Mouse (Mus musculus) large intestine, adult 2 months (tissue): ENCODE measurements at regions not wholly inside any gene's neighbourhood (a gene's known extent, or its start where the extent isn't known, plus 50 kb on each side); places are given as distances from the start of the nearest gene placed in this dataset.

Experiments used
- DNase-seq: peaks from one replicate; pipeline ENCODE4 v3.0.0-alpha.2; 2012; ENCODE audit warnings: low read depth, low spot score
- WGBS: fragments of 180-500 bp; shearing (Covaris S2); methylation state at CpG from one replicate; pipeline ENCODE4 v1.1.7; 2018; 5-methylcytosine and 5-hydroxymethylcytosine counted together

DNA sequence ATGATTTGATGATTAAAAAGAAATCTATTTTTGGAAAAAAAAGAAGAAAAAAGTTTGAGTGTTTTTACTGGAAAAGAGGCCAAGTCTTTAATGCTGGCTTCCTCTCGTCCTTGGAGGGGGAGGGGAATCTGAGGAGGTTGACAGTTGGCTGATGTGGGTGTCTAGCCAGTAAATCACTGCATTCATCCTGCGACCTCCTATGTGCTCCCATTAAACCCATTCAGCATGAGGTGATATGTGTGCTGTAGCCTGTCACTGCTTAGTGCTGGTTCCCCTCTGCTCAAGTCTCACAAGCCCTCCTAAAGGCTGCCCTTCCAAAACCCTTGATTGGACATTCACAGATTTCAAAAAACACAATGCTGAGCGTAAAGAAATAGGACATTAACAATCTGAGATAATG lies 68.7 kb downstream of the Atoh1 start:
- 63% methylated on average over 3 of the region's 3 CpGs for WGBS

DNA sequence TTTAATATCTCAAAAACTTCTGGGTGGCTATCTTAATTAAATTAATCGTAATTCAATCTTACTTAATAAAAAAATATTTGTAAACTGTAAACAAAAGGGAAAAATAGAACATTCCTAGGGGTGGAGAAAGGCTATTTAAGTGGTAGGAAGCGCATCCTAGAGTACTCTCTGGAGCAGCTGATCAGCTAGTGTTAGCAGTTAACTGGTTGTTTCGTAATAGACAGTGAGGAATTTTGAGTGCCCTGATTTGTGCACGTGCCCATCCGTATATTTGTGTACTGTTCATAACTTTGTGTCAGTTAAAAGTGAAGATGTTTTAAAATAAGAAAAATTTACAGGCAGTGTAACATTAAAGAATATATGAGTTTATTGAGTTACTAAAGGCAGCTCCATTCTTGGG lies 69.9 kb downstream of the Atoh1 start:
- no peak for DNase-seq
- 45% methylated on average over 5 of the region's 5 CpGs for WGBS

More for the DNA sequence above, 68.7 kb downstream of the Atoh1 start:
- no peak for DNase-seq

DNA sequence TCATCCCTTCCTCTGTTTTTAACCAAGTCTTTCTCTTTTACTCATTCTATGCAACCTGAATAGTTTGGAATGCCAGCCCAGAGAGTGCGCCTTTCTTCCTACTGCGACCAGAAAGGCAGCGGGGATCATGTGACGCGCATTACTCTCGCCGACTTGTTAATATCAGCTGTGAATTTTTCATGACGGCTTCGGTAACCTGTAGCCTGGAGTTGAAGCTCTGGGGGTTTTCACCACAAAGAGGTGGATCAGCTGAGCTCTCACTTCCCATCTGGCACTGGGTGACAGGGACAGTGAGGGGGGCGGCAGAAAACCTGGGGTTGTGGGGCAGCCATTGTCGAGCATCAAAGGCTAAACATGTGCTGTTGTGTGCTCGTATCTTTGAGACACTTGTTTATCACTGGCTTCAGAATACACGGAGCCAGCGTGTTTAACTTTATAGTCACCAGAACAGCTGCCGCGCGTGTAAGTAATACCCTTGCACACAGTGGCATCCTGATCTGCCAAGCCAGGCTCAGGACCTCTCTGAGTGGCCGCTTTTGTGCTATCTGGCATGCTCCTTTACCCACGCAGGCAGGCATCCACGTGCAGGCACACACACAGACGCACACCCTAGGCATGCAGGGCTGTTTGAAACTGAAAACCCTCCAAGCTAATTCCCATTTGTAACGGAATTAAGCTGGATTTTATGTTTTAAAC lies 70.5 kb downstream of the Atoh1 start:
- WGBS, result 14% methylated on average over 22 of the region's 22 CpGs
- no peak for DNase-seq

DNA sequence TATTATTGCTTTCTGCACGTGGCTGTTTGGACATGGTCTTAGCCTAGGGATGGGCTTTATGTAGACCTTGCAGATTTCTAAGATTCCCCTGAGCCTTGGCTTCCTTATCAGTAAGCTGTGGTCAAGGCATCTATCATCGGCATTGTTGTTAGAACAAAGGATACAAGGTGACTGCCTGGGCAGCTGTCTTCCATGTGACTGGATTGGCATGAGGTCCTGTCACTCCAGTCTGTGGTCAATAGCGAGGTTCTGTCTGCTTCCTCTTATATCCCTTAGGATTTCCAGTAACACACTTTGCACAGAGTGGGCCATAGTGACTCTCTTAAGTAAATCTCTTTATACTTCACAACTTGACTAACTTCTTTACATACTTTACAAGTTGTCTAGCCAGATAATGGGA lies 72.0 kb downstream of the Atoh1 start:
- WGBS, result 78% methylated on average over 3 of the region's 3 CpGs
- DNase-seq, result no peak

DNA sequence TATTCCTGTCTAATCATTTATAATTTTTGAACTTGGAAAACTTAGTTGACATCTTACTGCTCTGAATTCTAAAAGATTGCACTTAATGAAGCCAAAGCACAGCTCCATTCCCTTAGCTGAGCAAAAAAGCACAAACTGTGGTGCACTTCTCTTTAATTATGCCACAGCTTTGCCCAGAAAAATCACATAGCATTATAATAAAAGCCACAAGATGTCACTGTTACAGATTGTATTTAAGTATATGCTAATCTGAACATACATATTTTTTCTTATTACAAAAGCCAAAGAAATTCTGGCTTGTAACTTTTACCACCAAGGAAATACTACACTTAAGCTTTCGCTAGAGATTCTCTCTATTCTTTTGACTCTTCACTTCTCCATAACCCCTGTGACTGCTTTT lies 86.2 kb downstream of the Atoh1 start:
- no peak for DNase-seq
- 93% methylated on average over 1 of the region's 1 CpGs for WGBS

DNA sequence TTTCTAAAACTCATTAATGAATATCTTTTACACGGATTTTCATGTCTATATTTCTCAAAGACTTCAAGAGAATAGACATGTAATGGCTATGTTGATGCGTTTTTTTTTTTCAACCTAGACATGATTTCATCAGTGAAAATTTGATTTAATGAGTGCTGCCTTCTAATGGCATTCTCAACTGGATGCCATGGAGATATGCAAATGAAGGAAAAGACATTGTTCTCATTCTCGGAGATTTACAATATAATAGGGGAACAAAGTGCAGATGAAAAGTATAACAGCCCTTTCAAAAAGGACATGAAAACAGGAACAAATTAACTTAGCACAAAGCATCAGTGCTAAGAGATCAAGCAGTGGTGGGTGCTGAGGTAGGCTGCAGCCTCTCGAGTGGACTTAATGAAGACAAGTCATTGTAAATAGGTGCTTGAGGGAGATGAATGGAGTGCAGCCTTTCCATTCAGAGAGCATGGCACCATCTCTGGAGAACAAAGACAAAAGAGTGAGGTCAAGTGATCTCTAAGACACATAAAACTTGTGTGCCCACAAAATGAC lies 120.2 kb downstream of the Atoh1 start:
- 71% methylated on average over 4 of the region's 4 CpGs for WGBS
- no peak for DNase-seq

DNA sequence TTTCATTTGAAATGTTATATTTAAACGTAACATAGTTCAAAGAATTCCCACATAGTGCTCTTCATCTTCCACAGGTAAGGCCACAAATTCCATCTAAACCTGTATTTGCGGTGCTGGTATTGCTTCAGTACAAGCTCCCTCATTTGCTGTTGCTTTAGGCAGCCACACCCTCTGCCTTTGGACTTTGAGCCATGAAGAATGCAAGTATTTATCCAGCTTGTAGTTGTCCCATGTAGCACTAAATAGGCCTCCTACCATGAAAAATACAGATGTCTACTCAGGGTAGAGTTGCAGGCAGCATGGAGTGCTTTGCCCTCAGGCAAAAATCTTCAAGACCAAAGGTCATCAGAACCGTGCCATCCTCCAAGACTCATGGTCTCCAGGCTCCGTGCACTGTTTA lies 134.0 kb downstream of the Atoh1 start:
- peak; percentile 42 for DNase-seq
- WGBS, result 33% methylated on average over 4 of the region's 4 CpGs

DNA sequence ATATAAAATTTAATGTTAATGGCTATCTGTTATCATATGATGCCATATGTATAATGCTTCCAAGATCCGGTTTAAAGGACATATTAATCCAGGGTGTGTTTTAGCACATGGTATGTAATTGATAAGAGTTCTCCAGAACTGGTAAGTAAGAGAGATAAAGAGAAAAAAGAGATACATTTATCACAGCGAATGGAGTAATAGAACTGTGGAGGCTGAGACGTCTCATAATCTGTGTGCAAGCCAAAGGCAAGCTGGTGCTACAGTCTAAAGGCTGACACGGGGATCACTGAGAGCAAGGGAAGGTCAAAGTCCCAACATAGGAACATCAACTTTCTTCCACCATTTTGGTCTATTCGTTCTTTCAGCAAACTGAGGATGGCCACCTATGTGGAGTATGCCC lies 146.0 kb upstream of the Smarcad1 start:
- DNase-seq, result no peak
- 39% methylated on average over 5 of the region's 5 CpGs for WGBS
